Mouse (Mus musculus) granulocyte monocyte progenitor cell, adult 5-6 weeks (primary cell): ENCODE measurements at regions not wholly inside any gene's neighbourhood (a gene's known extent, or its start where the extent isn't known, plus 50 kb on each side); places are given as distances from the start of the nearest gene placed in this dataset.
A peak's percentile ranks its signal among the peaks of the same experiment; 100 is the strongest.

Experiments used
- ATAC-seq: replicated peaks from 2 replicates; pipeline ENCODE4 v1.8.0; 2016; ENCODE audit warnings: mild to moderate bottlenecking, moderate TSS enrichment, inconsistent platforms; ENCODE audit not compliant: poor library complexity, severe bottlenecking

GRCm38 (mm10) chr17:22673891-22674622 lies 73.3 kb downstream of the Vmn2r112 start:
- peak; percentile 98 for ATAC-seq
